Mouse (Mus musculus) kidney, adult 10 weeks (tissue): Measurements from ENCODE around the gene Olfr1250. TPM values are rescaled to one million over a fixed set of nuclear protein-coding genes. Genes with fewer than 3 reads are reported as not detected.

Experiments
- polyA plus RNA-seq: library from polyadenylated mRNA; stranded (reverse); fragments of 350-450 nt; fragmentation: Illumina TruSeq; extraction: RNeasy Lipid Tissue Mini Kit (QIAGEN cat#74804); gene quantifications from one replicate; pipeline ENCODE4 v1.2.3, GENCODE M21; 2014; ENCODE audit warnings: low read depth, low replicate concordance

Gene Olfr1250
- not detected for polyA plus RNA-seq

GRCm38 (mm10) chr2:89661367-89661766, at the start of gene Olfr1250:
Gene Olfr1250 (minus strand): TSS chr2:89661467.

GRCm38 (mm10) chr2:89671836-89672235, 10.6 kb upstream of the Olfr1250 start, which contains the start of gene Olfr1251:
Gene Olfr1251 (minus strand): TSS chr2:89671936.

GRCm38 (mm10) chr2:89634883-89635282, 26.4 kb downstream of the Olfr1250 start, which contains the start of gene Olfr1249:
Gene Olfr1249 (minus strand): TSS chr2:89634983.

GRCm38 (mm10) chr2:89618145-89618544, 43.1 kb downstream of the Olfr1250 start, which contains the start of gene Olfr1248:
Gene Olfr1248 (minus strand): TSS chr2:89618245.

GRCm38 (mm10) chr2:89614030-89614429, 47.2 kb downstream of the Olfr1250 start, which contains the start of gene Olfr1247:
Gene Olfr1247 (minus strand): TSS chr2:89614130.

Other genes starting within 250 kb of the Olfr1250 start
- not detected for gene Olfr1239, start 241.1 kb downstream of the Olfr1250 start, polyA plus RNA-seq
- not detected for gene Olfr1240, start 218.5 kb downstream of the Olfr1250 start, polyA plus RNA-seq
- not detected for gene Olfr1241, start 174.3 kb downstream of the Olfr1250 start, polyA plus RNA-seq
- gene Olfr1242, start 163.1 kb downstream of the Olfr1250 start, polyA plus RNA-seq = not detected
- not detected for gene Olfr1243, start 130.0 kb downstream of the Olfr1250 start, polyA plus RNA-seq
- gene Olfr1245, start 83.0 kb downstream of the Olfr1250 start, polyA plus RNA-seq = not detected
- not detected for gene Olfr1246, start 68.3 kb downstream of the Olfr1250 start, polyA plus RNA-seq
- not detected for gene Olfr1247, start 47.3 kb downstream of the Olfr1250 start, polyA plus RNA-seq
- gene Olfr1248, start 43.2 kb downstream of the Olfr1250 start, polyA plus RNA-seq = not detected
- gene Olfr1249, start 26.5 kb downstream of the Olfr1250 start, polyA plus RNA-seq = not detected
- gene Olfr1251, start 10.5 kb upstream of the Olfr1250 start, polyA plus RNA-seq = not detected
- not detected for gene Olfr1252, start 63.5 kb upstream of the Olfr1250 start, polyA plus RNA-seq
- gene Olfr1253, start 95.6 kb upstream of the Olfr1250 start, polyA plus RNA-seq = not detected
- not detected for gene Olfr1254, start 132.2 kb upstream of the Olfr1250 start, polyA plus RNA-seq
- gene Olfr1255, start 150.6 kb upstream of the Olfr1250 start, polyA plus RNA-seq = not detected
- not detected for gene Olfr1256, start 180.1 kb upstream of the Olfr1250 start, polyA plus RNA-seq
- gene Olfr48, start 186.7 kb upstream of the Olfr1250 start, polyA plus RNA-seq = not detected
- gene Olfr1257, start 217.0 kb upstream of the Olfr1250 start, polyA plus RNA-seq = not detected